ENCODE assay signal across 22 mouse cellular contexts in genomic region chr13:107060098-107060497, GRCm38 (mm10).
"Had no signal": no experiment of that assay in that cellular context is flagged by ENCODE, and none has a peak within 500 bp of the region (broad histone marks: within the 10 kb centered on the region; RNA-seq: fewer than 3 reads in every experiment).

No protein-coding gene starts in this region.

- H3K36me3 ChIP-seq: heart, embryonic 10.5 days; heart, embryonic 12.5 days; hindbrain, embryonic 10.5 days; hindbrain, embryonic 12.5 days; intestine, embryonic 15.5 days; liver, embryonic 13.5 days; liver, embryonic 15.5 days had no signal

- H3K4me2 ChIP-seq: heart, embryonic 12.5 days; hindbrain, embryonic 12.5 days; hindbrain, embryonic 14.5 days; intestine, embryonic 15.5 days; liver, embryonic 13.5 days; liver, embryonic 15.5 days had no signal

- DNase-seq: gastrocnemius, adult 2 months; gastrocnemius, postnatal 10 days; gastrocnemius, postnatal 25 days; heart, adult 18-20 months; heart, postnatal 10 days; heart, postnatal 4 days; kidney, adult 18-20 months; kidney, adult 8-10 months; kidney, postnatal 10 days; kidney, postnatal 36 days; layer of hippocampus, adult 9-11 months; liver, embryonic 13.5 days had no signal

- H3K9ac ChIP-seq: heart, embryonic 12.5 days; hindbrain, embryonic 12.5 days; hindbrain, embryonic 14.5 days; intestine, embryonic 15.5 days; liver, embryonic 13.5 days; liver, embryonic 15.5 days had no signal

- H3K27ac ChIP-seq: gastrocnemius, adult 2 months; heart, embryonic 10.5 days; hindbrain, embryonic 10.5 days; hindbrain, embryonic 12.5 days; hindbrain, embryonic 14.5 days; intestine, embryonic 15.5 days; left cerebral cortex, adult 2 months; liver, embryonic 13.5 days; liver, embryonic 15.5 days had no signal

- H3K4me3 ChIP-seq: gastrocnemius, adult 2 months; heart, embryonic 10.5 days; heart, embryonic 12.5 days; hindbrain, embryonic 10.5 days; hindbrain, embryonic 12.5 days; intestine, embryonic 15.5 days; left cerebral cortex, adult 2 months; liver, embryonic 13.5 days; liver, embryonic 15.5 days had no signal

- H3K9me3 ChIP-seq: heart, embryonic 10.5 days; hindbrain, embryonic 10.5 days; hindbrain, embryonic 12.5 days; intestine, embryonic 15.5 days; liver, embryonic 13.5 days; liver, embryonic 15.5 days had no signal

- H3K27me3 ChIP-seq: heart, embryonic 12.5 days; hindbrain, embryonic 12.5 days; intestine, embryonic 15.5 days; liver, embryonic 13.5 days; liver, embryonic 15.5 days had no signal

- ATAC-seq: hindbrain, embryonic 16.5 days; intestine, embryonic 15.5 days; intestine, postnatal 0 days had no signal

- H3K4me1 ChIP-seq: hindbrain, embryonic 12.5 days; intestine, embryonic 15.5 days had no signal
